Mouse (Mus musculus) liver, adult 2 months (tissue): Measurements from ENCODE around the gene Gm20388. TPM values are rescaled to one million over a fixed set of nuclear protein-coding genes. Genes with fewer than 3 reads are reported as not detected.

Source experiments
- DNase-seq: peaks from one replicate; pipeline ENCODE4 v3.0.0-alpha.2; 2011; ENCODE audit warnings: low read depth, low spot score; ENCODE audit errors: extremely low read depth
- H3K27ac ChIP-seq: fragments of 200-500 bp; replicated peaks from 2 replicates; pipeline ENCODE4 v1.5.1; 2012; ENCODE audit warnings: low read depth, mild to moderate bottlenecking, control low read depth, inconsistent platforms, low read length; ENCODE audit not compliant: insufficient read depth
- H3K27me3 ChIP-seq: fragments of 200-500 bp; 2 replicates; pipeline ENCODE4 v1.6.1; 2012; ENCODE audit warnings: mild to moderate bottlenecking, moderate library complexity, low read length, inconsistent platforms; ENCODE audit not compliant: control insufficient read depth, insufficient read depth
- H3K36me3 ChIP-seq: fragments of 200-500 bp; 2 replicates; pipeline ENCODE4 v1.6.1; 2012; ENCODE audit warnings: low read length, inconsistent platforms; ENCODE audit not compliant: control insufficient read depth, insufficient read depth
- H3K4me1 ChIP-seq: fragments of 200-500 bp; 2 replicates; pipeline ENCODE4 v1.6.1; 2011; ENCODE audit warnings: low read length; ENCODE audit not compliant: control insufficient read depth, insufficient read depth
- H3K4me3 ChIP-seq: fragments of 200-500 bp; 2 replicates; pipeline ENCODE4 v1.5.1; 2011; ENCODE audit warnings: low read depth, mild to moderate bottlenecking, control low read depth, low read length, moderate library complexity; ENCODE audit not compliant: insufficient read depth
- H3K79me2 ChIP-seq: fragments of 200-500 bp; 2 replicates; pipeline ENCODE4 v1.6.1; 2012; ENCODE audit warnings: inconsistent platforms, mild to moderate bottlenecking, low read length, moderate library complexity; ENCODE audit not compliant: control insufficient read depth, insufficient read depth
- H3K9ac ChIP-seq: fragments of 200-500 bp; 2 replicates; pipeline ENCODE4 v1.6.1; 2012; ENCODE audit warnings: low read depth, mild to moderate bottlenecking, control low read depth, inconsistent platforms, low read length
- CTCF ChIP-seq: fragments of 200-500 bp; IDR thresholded peaks from 2 replicates; pipeline ENCODE4 v1.5.1; 2011; ENCODE audit warnings: low read depth, low read length, control low read depth
- POLR2A ChIP-seq: fragments of 200-500 bp; IDR thresholded peaks from 2 replicates; pipeline ENCODE4 v1.6.1; 2011; ENCODE audit warnings: low read length, control low read depth; ENCODE audit not compliant: insufficient read depth; ENCODE audit errors: extremely low read depth
- WGBS: fragments of 180-500 bp; shearing (Covaris S2); methylation state at CpG from one replicate; pipeline ENCODE4 v1.1.7; 2018; 5-methylcytosine and 5-hydroxymethylcytosine counted together
- polyA plus RNA-seq: library from polyadenylated mRNA; depleted of rRNA; stranded (reverse); fragments of >200 nt; gene quantifications from 2 replicates; pipeline ENCODE4 v1.2.3, GENCODE M21; 2012
- total RNA-seq: library from RNA; depleted of rRNA; stranded (reverse); fragments of >200 nt; gene quantifications from 2 replicates; pipeline ENCODE4 v1.2.3, GENCODE M21; 2014

Gm20388 gene
- total and polyA plus RNA-seq, 2 experiments: 6.4 to 19.9 TPM

DNA sequence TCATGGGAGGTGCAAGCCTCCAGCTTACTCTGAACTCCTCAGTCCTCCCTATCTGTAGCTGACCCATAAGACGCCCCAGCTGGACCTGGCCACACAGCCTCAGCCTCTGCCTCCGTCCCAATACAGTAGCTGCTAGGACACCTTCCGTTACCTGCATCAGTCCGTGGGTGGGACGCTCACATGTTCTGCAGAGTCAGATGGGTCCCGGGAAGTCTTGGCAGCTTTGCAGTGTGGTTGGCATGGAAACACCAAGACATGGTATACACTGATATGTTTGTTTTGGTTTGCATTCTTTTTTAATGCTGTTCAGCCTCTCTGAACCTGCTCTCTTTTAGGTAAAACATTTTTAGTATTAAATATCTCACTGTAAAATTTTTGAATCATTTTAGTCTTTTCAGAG, 3925.7 kb downstream of the Gm20388 start:
- DNase-seq: no peak
- Histone ChIP-seq H3K36me3 (peaks cover 23% of the 10 kb centered on the region; the same call in 1 of the 2 replicates), H3K27ac (no peak overlapping the region), H3K9ac (no peak overlapping the region), H3K27me3 (no peaks in the 10 kb centered on the region), H3K79me2 (no peaks in the 10 kb centered on the region), H3K4me1 (no peaks in the 10 kb centered on the region), H3K4me3 (no peak overlapping the region)
- 90% methylated on average over 6 of the region's 6 CpGs for WGBS
- no peak for TF ChIP-seq CTCF
- no peak for TF ChIP-seq POLR2A

DNA sequence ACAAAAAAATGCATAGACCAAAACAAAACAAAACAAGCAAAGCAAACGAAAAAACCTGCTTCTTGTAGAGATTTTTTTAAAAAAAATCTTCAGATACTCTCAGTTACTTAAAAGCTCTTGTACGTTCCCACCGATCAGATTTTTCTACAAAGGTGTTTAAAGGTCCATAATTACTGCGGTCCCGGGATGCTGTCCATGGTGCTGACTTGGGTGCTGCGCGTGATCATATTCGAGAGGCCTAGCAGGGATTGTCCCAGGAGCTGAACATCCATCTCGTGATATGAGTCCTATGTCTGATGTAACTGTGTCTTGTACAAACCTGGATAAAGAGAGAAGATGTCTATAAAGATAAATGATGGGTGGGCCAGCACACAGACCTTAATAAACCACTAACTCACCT, 3927.9 kb downstream of the Gm20388 start:
- no peak overlapping the region for H3K27ac ChIP-seq
- no peaks in the 10 kb centered on the region for H3K79me2 ChIP-seq
- H3K4me3 ChIP-seq: no peak overlapping the region
- DNase-seq: no peak
- no peaks in the 10 kb centered on the region for H3K4me1 ChIP-seq
- no peaks in the 10 kb centered on the region for H3K27me3 ChIP-seq
- no peak for TF ChIP-seq CTCF
- no peak for TF ChIP-seq POLR2A
- H3K9ac ChIP-seq: no peak overlapping the region
- 72% methylated on average over 9 of the region's 9 CpGs for WGBS
- peaks cover 15% of the 10 kb centered on the region; the same call in 1 of the 2 replicates for H3K36me3 ChIP-seq

- 79% methylated on average over 15 of the region's 15 CpGs for WGBS
- no peak for TF ChIP-seq CTCF
- TF ChIP-seq POLR2A: no peak
- Histone ChIP-seq H3K9ac (no peak overlapping the region), H3K27ac (no peak overlapping the region), H3K4me1 (no peaks in the 10 kb centered on the region), H3K36me3 (peaks cover 1% of the 10 kb centered on the region; the same call in 1 of the 2 replicates), H3K27me3 (no peaks in the 10 kb centered on the region), H3K4me3 (no peak overlapping the region), H3K79me2 (no peaks in the 10 kb centered on the region)
- DNase-seq: peak; percentile 57
Measured at GRCm38 (mm10) chr8:123840578-123841345, 3930.1 kb downstream of the Gm20388 start.

DNA sequence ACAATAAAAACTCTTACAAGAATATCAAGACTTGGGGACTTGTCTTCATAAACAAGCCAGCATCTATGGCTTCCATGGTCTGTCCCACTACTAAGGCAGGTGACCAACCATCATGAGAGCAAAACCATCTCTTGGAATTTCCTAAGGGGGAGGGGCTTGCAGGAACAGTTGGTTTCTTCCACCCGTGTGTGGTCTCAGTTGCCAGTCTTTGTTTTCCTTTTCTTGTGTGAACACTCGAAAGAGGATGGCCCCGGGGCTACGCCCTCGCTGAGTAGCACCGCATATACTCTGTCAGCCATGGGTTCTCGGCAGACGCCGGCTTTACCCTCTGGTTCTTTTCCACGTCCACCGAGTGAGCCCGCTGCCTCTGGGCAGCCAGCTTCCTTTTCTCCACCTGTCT, 3931.4 kb downstream of the Gm20388 start:
- WGBS: 88% methylated on average over 12 of the region's 12 CpGs
- peaks cover under 1% of the 10 kb centered on the region; the same call in 1 of the 2 replicates for H3K36me3 ChIP-seq
- H3K27me3 ChIP-seq: no peaks in the 10 kb centered on the region
- H3K4me1 ChIP-seq: no peaks in the 10 kb centered on the region
- no peak for DNase-seq
- H3K79me2 ChIP-seq: no peaks in the 10 kb centered on the region
- no peak overlapping the region for H3K27ac ChIP-seq
- H3K4me3 ChIP-seq: no peak overlapping the region
- H3K9ac ChIP-seq: no peak overlapping the region
- TF ChIP-seq CTCF (no peak), POLR2A (no peak)

DNA sequence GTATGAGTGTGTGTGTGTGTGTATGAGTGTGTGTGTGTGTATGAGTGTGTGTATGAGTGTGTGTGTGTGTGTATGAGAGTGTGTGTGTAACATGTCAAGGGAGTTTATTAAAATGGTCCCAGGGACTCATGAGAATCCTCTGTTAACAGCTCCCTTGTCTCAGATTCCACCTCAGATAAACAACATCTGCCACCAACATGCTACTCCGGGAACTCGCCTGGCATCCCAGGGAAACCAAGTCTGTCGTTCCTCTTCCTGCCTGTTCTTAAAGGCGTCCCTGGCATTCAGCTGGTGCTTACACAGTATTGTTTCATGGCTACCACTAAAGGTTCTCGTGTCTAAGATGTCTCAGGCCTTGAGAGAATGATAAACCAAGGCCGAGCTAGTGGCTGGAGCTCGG, 3933.7 kb downstream of the Gm20388 start:
- DNase-seq: no peak
- Histone ChIP-seq H3K27me3 (no peaks in the 10 kb centered on the region), H3K36me3 (no peaks in the 10 kb centered on the region), H3K9ac (no peak overlapping the region), H3K4me1 (no peaks in the 10 kb centered on the region), H3K79me2 (no peaks in the 10 kb centered on the region), H3K4me3 (no peak overlapping the region), H3K27ac (no peak overlapping the region)
- WGBS: 90% methylated on average over 7 of the region's 7 CpGs
- TF ChIP-seq CTCF: no peak
- no peak for TF ChIP-seq POLR2A

GRCm38 (mm10) chr8:123845114-123845513, 3934.5 kb downstream of the Gm20388 start:
- WGBS: 90% methylated on average over 13 of the region's 13 CpGs
- no peaks in the 10 kb centered on the region for H3K79me2 ChIP-seq
- H3K36me3 ChIP-seq: no peaks in the 10 kb centered on the region
- TF ChIP-seq CTCF: no peak
- DNase-seq: no peak
- H3K4me1 ChIP-seq: no peaks in the 10 kb centered on the region
- no peak overlapping the region for H3K9ac ChIP-seq
- no peak overlapping the region for H3K4me3 ChIP-seq
- H3K27ac ChIP-seq: no peak overlapping the region
- H3K27me3 ChIP-seq: no peaks in the 10 kb centered on the region
